Mouse (Mus musculus) urinary bladder, postnatal 36 days (tissue): ENCODE measurements around the gene Abraxas2.

Source experiments
- DNase-seq, 2 experiments: peaks; one replicate each; pipeline ENCODE4 v3.0.0; 2022; ENCODE audit warnings: low spot score in 2 of 2, mixed read lengths in 1 of 2

Gene Abraxas2

DNA sequence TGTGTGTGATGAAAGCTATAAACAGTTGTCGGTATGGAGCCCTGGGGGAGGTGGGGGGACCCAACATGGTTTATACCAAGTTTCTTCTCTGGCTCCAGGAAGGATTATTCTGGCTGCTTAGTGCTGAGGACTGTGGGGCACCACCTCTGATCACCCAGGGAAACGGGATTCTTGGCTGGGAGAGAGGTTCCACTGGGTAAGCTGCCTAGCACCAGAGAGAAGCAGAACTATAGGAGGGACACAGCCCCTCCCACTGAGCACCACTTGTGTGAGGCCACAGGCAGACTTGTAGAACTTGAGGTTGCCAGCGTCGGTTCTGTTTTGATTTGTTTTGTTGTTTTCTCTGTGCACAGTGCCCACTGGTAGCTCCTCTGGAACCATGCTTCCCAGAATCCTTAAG is 5.1 kb upstream of the Abraxas2 start:
- no peak for DNase-seq

DNA sequence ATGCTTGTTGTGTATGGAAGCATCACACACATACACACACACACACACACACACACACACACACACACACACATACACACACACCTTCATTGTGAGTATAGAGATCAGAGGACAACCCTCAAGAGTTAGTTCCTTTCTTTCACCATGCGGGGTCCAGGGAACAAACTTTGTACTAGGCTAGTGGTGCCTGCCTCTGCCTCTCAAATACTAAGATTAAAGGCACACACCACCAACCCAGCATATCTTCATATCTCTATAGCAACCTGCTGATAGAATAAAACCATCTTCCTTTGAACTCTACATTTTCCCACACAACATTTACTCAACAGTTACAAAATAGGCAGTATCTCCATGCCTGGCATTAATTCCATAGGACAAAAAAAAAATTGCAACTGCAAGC is 2.9 kb upstream of the Abraxas2 start:
- no peak for DNase-seq

DNA sequence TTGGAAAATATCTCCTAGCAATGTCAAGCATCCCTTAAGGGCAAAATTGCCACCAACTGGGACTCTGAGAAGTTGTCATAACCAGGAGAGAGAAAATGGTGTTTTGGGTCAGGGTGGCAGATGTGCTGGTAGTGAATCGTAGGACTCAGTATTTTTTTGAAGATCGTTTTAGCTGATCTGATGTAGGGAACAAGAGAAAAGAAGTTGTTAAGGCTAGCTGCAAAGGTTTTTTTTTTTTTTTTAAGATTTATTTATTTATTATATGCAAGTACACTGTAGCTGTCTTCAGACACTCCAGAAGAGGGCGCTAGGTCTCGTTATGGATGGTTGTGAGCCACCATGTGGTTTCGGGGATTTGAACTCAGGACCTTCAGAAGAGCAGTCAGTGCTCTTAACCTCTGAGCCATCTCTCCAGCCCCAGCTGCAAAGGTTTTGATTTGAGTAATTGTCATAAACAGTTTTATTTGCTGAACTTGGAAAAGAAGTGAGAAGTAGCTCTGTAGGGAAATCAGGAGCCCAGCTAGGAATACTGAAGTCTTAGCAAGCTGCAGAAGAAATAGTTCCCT is 899 bp upstream of the Abraxas2 start:
- no peak for DNase-seq

DNA sequence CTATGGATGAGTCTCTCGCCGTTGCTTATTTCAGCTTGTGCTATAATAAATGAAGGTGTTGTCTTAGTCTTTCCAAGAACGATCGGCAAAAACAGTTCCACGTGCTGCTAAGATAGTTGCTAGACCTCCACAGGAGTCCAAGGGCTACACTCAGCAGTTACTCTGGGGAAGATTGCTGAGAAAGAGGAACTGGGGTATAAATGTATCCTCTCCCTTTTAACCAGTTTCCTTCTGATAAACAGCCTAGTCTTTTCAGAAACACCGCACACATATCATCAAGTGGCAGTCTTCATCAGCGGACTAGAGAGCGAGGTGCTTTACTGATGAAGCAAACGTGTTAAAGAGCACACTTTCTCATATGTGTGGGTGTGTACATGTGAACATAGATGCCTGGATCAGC is 7.3 kb downstream of the Abraxas2 start:
- DNase-seq = no peak

DNA sequence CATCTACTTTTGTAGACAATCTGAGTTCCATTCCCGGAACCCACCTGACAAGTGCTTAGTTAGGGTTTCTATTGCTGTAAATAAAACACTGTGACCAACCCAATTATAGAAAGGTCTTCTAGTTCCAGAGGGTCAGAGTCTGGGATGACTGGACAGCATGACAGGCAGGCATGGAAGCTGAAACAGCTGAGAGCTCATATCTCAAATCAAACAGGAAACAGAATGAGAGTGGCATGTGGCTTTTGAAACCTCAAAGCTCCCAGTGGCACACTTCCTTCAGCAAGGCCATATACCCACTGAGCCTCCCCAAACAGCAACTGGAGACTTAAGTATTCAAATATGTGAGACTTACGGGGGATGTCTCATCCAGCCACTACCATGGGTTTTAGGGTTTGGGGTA is 14.0 kb downstream of the Abraxas2 start:
- no peak for DNase-seq

DNA sequence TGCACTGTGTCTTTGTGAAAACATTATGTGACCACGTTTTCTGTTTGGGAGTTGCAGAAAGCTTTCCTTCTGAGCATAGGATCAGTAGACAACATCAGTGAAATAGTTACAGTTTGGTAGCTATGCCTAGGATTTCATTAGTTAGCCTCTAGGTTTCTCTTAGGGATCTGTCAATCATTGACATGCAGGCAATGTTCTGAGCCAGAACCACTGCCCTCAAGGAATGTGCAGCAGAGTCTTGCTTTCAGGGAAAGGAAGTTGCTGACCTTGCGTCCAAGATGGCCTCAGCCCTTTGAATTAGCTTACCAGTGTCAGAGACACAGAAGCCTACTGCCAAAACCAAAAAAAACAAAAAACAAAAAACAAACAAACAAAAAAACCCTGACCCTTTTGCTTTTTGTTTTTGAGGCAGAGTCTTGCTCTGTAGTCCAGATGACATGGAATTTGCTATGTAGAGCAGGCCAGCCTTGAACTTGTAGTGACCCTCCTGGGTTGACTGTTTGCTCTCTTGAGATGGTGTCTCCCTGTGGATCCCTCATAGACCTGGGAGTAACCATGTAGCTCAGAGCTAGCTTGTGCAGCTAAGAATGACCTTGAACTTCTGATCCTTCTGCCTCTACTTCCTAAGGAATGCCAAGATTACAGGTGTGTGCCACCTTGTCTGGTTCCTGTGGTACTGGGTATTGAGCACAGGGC is 16.5 kb downstream of the Abraxas2 start:
- no peak for DNase-seq

DNA sequence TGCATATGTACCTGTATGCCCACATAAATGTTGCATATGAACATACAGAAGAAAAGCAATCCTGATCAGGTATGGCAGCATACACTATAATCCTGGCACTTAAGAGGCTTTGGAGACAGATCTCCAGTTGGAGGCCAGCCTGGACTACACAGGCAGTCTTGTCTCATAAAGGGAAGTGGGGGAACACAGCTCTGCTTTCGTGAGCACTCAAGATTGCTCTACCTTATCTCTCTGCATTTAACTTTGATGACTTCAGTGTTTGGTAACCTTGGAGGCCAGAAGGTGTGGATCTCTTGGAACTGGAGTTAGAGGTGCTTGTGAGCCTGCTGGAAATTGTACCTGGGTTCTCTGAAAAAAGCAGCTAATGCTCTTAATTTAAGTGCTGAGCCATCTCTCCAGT is 21.3 kb downstream of the Abraxas2 start:
- no peak for DNase-seq

DNA sequence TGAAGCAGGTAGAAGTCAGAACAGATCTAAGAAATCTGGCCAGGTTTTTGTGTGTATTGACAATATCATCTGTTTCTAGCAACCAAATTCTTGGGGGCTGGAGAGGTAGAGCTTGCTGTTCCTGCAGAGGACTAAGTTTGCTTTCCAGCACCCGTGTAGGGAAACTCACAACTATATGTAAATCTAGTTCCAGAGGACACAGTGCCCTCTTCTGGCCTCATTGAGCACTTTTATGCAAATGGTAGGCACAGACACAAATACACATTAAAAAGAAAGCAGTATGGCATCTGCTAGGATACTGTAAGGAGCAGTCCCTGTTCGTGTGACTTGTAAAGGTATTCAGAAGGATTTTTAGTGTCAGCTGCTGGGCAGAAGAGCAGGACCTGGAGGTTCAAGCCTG is 23.3 kb downstream of the Abraxas2 start:
- DNase-seq = no peak

DNA sequence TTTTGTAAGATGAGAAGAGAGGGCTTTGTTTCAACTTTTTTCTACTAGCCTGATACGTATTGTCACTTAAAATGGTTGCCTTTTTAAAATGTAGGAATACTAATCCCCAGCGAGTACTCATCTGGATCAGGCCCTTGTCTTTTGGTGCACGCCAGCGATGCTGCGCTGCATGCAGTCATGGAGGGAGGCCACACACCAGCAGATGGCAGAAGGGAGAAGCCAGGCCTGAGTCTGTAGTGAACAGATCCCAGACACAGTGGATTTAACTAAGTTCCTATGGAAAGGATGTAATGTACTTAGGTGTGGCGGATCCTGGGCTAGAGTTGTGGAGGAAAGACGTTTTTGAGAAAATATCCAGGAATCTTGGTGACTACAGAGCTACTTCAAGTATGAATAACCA is 25.0 kb downstream of the Abraxas2 start:
- DNase-seq = no peak

DNA sequence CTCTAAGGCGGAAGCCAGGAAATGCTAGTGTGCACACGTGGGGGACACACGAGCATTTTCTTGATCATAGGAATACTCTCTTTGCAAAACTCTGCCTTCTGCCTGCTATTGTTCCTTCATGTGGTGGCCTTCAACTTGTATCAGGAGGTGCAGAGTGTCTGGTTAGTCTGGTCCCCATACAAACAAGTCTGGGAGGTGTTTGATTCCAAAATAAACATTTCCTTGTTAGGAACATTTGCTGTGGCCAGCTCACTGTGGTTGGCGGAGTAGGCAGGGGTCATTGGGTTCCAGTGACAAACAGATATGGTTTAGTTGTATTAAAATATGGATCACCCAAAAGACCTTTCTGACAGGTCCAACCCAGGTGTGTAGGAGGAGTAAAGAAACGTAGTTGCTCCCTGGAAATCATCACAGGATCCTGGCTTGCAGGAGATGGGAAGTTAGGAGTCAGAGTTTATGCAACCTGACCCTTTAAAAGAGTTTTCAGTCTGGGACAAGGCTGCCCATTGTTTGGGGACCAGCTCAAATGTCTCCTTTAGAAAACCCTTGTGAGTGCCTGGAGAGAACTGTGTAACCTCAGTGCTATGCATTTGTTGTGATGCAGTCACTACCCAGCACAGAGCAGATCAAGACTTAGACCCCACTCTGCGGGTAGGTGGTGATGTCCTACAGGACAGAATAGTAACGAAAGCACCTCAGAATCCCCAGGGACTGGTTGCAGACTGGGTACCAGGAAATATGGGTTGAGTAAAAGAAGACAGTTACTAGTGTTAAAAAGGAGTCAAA is 28.2 kb downstream of the Abraxas2 start:
- no peak for DNase-seq

DNA sequence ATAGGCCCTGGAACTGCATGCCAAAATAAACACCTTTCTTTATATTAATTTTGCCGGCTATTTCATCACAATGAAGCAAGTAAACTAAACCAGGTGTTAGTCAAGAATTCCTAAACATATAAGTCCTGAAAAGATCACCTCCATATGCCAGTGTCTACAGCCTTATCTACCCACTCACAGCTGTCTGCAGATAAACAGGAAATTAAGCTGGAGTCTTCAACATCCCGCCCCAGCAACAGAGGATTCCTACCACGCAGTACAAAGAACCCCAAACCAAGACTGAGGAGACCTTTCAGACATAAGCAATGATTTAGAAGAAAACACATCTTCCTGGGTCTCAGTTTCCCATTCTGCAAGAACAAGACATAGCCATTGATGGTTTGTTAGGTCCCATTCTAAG is 29.0 kb downstream of the Abraxas2 start:
- DNase-seq = no peak

DNA sequence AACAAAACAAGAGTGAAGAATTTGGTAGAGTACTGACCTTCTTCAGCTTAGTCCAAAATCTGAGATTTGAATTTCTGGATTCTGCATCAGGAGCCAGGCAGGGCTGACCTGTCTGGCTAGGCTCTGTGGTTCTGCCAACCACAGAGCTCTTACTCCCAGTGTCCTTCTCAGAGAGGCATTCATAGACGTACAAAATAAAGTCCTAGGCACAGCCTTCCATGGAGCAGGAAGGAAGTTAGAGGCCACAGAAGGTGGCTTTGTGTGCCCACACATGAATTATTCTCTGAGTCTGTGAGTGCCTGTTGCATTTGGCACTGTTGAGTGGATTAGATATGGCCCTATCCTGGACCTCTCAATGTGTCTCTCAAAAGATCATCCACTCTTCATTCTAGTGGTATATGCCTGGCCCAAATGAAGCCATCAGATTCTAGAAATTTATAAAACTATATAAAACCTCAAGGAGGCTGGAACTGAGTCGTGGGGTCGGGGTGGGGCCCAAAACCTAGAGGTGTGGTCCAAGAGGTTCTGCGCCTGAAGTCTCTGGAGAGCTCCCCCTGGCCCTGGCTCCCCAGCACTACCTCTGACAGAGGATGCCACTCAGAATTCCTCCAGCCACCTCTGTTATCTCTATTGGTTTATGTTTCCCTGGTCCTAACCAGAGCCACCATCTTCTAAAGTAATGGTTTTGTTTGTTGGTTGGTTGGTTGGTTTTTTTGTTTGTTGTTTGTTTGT is 29.7 kb downstream of the Abraxas2 start:
- DNase-seq = no peak

DNA sequence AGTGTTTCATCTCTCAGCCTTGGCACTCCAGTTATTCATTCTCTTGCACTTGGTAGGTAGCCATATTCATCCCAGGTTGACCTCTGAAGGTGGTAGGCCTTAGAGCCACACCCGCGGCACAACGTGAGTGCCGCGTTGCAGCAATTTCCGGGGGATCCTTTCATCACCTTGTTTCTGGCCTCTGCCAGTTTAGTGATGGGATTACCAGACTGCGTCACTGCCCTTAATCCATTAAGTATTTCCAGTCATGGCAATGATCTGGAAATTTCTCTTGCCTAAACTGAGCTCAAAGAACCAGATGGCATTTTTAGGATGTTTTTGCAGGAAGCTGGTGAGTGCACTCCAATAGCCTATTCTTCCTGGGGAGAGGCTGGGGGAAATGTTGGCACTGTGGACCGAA is 30.7 kb downstream of the Abraxas2 start:
- DNase-seq = no peak

DNA sequence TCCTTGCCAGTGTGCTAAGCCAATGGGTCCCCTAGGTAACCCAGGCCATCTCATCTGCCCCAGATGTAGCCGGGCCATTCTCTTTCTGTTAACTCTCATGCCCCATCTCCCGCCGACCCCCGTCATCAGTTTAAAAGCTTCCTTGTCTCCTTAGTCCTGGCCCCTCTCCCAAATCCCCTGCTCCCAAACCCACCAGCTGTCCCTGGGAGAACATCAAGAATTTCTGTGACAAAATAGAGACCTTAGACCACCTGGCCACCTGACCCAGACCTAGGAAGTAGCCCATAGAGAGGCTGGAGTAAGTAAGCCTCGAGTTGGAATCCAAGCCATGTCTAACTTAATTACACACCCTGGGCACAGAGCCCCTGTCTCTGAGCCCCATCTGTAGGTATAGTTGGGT is 31.2 kb downstream of the Abraxas2 start:
- DNase-seq = no peak

DNA sequence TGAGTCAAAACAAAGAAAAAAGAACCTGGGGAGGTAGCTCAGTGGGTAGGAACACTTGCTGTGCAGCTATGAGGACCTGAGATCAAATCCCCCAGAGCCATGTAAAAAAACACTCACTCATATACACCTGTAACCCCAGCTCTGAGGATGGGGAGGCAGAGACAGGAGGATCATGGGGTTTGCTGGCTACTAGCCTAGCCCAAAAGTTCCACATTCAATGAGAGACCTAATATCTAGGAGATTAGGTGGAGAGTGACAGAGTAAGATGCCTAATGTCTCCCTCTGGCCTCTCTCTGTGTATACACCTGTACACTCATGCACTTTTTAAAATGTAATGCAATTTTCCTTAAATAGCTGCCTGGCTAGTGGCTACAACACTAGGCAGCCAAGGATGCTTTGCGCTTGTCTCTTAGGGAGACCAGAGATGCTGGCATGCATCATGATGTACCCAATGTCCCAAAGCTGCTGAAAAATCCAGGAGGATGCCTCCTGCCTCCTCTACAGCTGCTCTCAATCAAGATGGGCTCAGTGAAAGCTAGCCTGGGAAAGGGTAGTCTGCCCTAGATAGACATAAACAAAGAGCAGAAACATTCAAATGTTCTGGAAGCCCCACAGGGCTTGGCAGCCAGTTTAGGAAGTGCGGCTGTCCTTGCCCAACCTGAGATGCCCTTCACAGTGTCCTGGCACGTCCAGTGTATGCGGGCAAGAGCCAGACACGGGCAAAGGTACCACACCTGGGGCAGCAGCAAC is 32.7 kb downstream of the Abraxas2 start:
- DNase-seq = no peak

DNA sequence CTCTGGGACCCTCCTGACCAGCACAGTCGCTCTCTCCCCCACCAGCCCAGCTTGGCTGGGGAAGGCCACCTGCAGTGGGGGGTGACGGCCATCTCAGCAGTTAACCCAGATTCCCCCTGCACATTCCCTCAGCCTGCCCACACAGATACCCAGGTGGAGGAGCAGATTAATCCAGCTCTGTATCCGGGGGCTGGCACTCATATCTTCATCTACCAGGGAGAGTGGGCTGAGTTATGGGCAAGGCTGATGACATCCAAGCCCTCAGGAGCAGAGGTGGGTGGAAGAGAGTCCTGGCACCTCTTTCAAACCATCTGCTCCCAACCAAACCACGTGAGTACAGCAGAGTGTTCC is 33.3 kb downstream of the Abraxas2 start:
- DNase-seq = no peak

DNA sequence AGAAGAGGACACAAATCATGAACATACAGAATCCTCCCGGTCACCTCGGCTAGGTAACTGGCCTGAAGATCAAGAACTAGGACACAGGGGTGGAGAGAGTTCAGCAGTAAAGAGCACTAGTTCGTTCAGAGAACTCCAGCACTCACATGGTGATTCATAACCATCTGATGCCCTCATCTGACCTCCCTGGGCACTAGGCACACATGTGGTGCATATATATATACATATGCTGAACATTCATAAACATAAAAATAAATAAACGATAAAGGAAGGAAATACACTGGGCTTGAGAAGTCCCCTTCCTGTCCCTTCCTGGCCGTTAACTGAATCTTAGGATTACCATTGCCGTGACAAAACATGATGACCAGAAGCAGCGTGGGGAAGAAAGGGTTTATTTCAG is 33.8 kb downstream of the Abraxas2 start:
- DNase-seq = no peak

DNA sequence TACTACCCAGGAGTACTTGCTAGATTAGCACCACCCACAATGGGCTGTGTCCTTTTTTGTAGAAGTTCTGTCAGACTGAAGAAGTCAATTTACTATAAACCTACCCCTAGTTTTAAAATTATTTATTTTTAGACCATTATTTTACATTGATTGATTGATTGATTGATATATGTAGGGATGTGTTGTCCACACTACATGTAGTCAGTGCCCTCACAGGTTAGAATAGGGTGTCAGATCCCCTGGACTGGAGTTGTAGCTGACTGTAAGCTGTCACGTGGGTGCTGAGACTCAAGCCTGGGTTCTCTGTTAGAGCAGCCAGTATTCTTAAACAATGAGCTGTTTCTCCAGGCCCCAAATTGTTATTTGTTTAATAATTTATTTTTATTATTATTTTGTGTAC is 34.3 kb downstream of the Abraxas2 start:
- DNase-seq = no peak

DNA sequence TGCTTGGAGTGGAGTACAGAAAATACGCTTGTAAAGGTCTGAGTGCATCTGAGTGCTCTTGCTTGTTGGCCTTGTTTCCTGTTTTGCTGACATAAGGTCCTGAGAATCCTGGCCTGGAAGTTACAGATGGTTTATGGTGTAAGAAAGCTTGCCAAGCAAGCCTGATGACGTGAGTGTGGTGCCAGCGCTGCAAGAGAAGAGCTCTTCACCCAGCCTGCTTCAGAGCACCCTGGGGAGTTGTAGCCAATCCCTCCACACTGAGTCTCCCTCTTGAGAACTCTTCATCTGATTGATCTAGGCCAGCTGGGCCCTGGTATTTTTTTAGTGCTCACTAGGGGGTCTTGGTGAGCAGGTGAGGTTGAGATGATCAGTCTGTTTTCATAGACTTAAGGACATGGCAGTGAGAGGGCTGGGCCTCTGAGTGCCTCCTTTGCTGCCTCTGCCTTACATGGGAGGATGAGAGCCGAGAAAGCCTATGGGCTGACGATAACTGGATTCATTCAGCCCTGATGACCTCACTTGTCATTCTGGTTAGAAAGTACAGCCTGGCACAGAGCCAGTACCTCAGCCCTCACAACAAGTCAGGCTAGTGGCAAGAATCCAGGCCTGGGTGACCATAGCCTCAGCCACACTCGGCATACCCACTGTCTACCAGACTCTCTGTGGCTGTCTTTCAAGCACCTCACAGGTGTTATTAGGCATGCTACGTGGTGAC is 36.0 kb downstream of the Abraxas2 start:
- DNase-seq = peak in 1 of 2 experiments; percentile 13

DNA sequence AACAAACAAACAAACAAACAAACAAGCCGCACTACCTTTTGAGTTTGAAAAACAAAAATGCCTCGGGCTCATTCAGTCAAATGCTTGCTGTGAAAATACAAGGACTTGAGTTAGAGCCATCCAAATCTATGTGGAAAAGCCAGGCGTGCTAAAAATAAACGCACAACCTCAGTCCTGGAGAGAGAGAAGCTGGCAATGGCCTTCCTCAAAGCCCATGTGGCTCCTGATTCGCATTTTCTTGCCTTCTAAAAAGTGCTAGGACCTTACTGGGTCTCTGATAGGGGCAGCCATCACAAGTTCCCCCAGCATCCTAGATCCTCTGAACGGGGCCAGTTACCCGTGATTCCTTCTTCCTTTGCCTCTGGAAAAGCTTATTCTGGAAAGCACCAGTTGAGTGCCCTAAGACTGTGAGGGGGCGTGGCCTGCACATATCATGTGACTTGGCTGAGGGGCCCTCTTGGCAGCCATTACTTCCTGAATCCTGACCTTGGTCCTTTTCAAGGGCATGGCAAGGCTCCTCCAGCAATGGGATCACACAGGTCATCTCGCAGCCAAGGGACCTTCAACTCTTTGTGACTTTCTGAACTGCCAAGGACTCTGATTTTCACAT is 37.3 kb downstream of the Abraxas2 start:
- DNase-seq = no peak

DNA sequence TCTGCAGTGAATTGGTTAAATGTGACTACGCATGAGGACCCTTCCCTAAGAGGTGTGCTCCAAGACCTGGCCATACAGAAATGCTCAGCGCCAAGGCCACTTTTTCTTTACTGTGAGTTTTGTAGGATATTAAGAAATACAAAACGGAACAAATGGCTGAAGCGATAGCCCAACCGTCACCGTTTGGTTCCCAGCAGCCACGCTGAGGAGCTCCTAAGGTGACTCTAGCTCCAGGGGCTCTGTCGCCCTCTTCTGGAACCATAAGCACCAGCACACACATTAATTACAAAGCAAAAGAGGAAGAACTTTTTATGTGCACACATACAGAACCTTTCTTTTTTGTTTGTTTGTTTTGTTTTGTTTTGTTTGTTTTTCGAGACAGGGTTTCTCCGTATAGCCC is 38.2 kb downstream of the Abraxas2 start:
- DNase-seq = no peak
